Mouse (Mus musculus): ENCODE results near the gene Tomt.

DNA sequence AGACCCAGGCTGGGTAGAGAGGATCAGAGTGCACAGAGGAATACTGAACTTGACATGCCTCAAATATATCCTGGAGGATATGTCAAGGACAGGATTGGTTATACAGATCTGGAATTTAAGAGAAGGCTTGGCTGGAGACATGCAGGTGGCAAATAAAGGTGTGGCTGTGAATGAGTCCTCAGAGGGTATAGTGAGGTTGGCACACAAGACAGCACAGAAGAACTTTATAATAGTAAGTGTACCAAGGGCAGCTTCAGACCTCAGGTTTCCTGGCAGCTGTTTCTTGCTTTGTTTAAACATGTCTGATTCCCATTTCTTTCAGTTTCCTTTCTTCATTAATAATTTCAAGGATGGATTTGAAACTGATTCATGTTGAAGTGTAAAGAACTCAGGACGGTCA lies 26.4 kb upstream of the Tomt start:
- TF ChIP-seq CTCF (IDR thresholded peaks at IDR 0.05; ENCODE audit: borderline replicate concordance, insufficient read depth, low read depth, low read length) (no peak), POLR2A (IDR thresholded peaks at IDR 0.05; ENCODE audit: borderline replicate concordance, insufficient read depth, low read length) (no peak)

Measured in cerebellum, adult 2 months (tissue).